Mouse (Mus musculus) stomach, postnatal 0 days (tissue): ENCODE measurements around the gene Foxn3. TPM values are rescaled to one million over a fixed set of nuclear protein-coding genes. Genes with fewer than 3 reads are reported as not detected.
A peak's percentile ranks its signal among the peaks of the same experiment; 100 is the strongest.

ENCODE experiments used
- ATAC-seq: fragments of 200-750 bp; cut with Nextera tagmentation; 2 replicates; pipeline ENCODE4 v1.8.0; 2017; ENCODE audit not compliant: low FRiP score, low TSS enrichment
- DNase-seq: peaks from one replicate; pipeline ENCODE4 v3.0.0-alpha.2; 2016; ENCODE audit warnings: low spot score
- H3K27ac ChIP-seq: fragments of 300-500 bp; sonication (generic); replicated peaks from 2 replicates; pipeline ENCODE4 v1.5.1; 2014; ENCODE audit warnings: mild to moderate bottlenecking, control low read depth
- H3K27me3 ChIP-seq: fragments of 300-500 bp; sonication (generic); 2 replicates; pipeline ENCODE4 v1.6.1; 2014; ENCODE audit warnings: low read length; ENCODE audit not compliant: control insufficient read depth, insufficient read depth
- H3K36me3 ChIP-seq: fragments of 300-500 bp; sonication (generic); 2 replicates; pipeline ENCODE4 v1.6.1; 2014; ENCODE audit warnings: low read length, mixed read lengths; ENCODE audit not compliant: control insufficient read depth, insufficient read depth
- H3K4me1 ChIP-seq: fragments of 300-500 bp; sonication (generic); replicated peaks from 2 replicates; pipeline ENCODE4 v1.6.1; 2014; ENCODE audit warnings: antibody characterized with exemption; ENCODE audit not compliant: control insufficient read depth, insufficient read depth
- H3K4me2 ChIP-seq: fragments of 300-500 bp; sonication (generic); replicated peaks from 2 replicates; pipeline ENCODE4 v1.6.1; 2014; ENCODE audit warnings: low read depth, mild to moderate bottlenecking, control low read depth, moderate library complexity
- H3K4me3 ChIP-seq: fragments of 300-500 bp; sonication (generic); 2 replicates; pipeline ENCODE4 v1.5.1; 2014; ENCODE audit warnings: low read depth, low read length, control low read depth
- H3K9ac ChIP-seq: fragments of 300-500 bp; sonication (generic); 2 replicates; pipeline ENCODE4 v1.6.1; 2014; ENCODE audit warnings: mild to moderate bottlenecking, low read length, control low read depth, mixed read lengths
- H3K9me3 ChIP-seq: fragments of 300-500 bp; sonication (generic); 2 replicates; pipeline ENCODE4 v1.6.1; 2016; ENCODE audit warnings: low read length; ENCODE audit not compliant: control insufficient read depth
- CTCF ChIP-seq: IDR thresholded peaks from 2 replicates; pipeline ENCODE4 v1.5.1; 2016; ENCODE audit warnings: antibody characterized with exemption, low read depth, mild to moderate bottlenecking, moderate library complexity
- EP300 ChIP-seq: optimal IDR thresholded peaks from 2 replicates; pipeline ENCODE3; 2016; ENCODE audit warnings: antibody characterized with exemption
- WGBS: fragments of 180-500 bp; shearing (Covaris S2); extraction: QIAGEN DNeasy Blood & Tissue Kit; methylation state at CpG from one replicate; pipeline ENCODE4 v1.1.7; 2014; 5-methylcytosine and 5-hydroxymethylcytosine counted together
- polyA plus RNA-seq: library from polyadenylated mRNA; unstranded; fragments of >200 nt; fragmentation: Nextera tagmentation; extraction: Ambion mirVana; gene quantifications from 2 replicates; pipeline ENCODE4 v1.2.1, GENCODE M21; 2015

The Foxn3 gene
- polyA plus RNA-seq, 1 experiment from 2014 or later: 40.1 TPM

GRCm38 (mm10) chr12:99440953-99441352, 122.4 kb downstream of the Foxn3 start:
- no peaks in the 10 kb centered on the region for H3K4me1 ChIP-seq
- no peaks in the 10 kb centered on the region for H3K27me3 ChIP-seq
- 74% methylated on average over 4 of the region's 4 CpGs for WGBS
- no peak; the same call in 1 of the 2 replicates for ATAC-seq
- no peaks in the 10 kb centered on the region for H3K36me3 ChIP-seq
- no peak overlapping the region for H3K4me2 ChIP-seq
- TF ChIP-seq CTCF: no peak
- TF ChIP-seq EP300: no peak
- no peak for DNase-seq
- H3K27ac ChIP-seq: no peak overlapping the region
- no peaks in the 10 kb centered on the region for H3K9me3 ChIP-seq
- H3K9ac ChIP-seq: no peak overlapping the region
- H3K4me3 ChIP-seq: no peak overlapping the region

GRCm38 (mm10) chr12:99440022-99440421, 123.4 kb downstream of the Foxn3 start:
- 41% methylated on average over 3 of the region's 3 CpGs for WGBS
- H3K9ac ChIP-seq: no peak overlapping the region
- H3K4me1 ChIP-seq: no peaks in the 10 kb centered on the region
- TF ChIP-seq EP300 (no peak), CTCF (no peak)
- no peak overlapping the region for H3K4me2 ChIP-seq
- no peaks in the 10 kb centered on the region for H3K27me3 ChIP-seq
- no peaks in the 10 kb centered on the region for H3K9me3 ChIP-seq
- no peaks in the 10 kb centered on the region for H3K36me3 ChIP-seq
- DNase-seq: peak; percentile 21
- peak; percentile 47; the same call in 1 of the 2 replicates for ATAC-seq
- H3K4me3 ChIP-seq: no peak overlapping the region
- no peak overlapping the region for H3K27ac ChIP-seq

- no peaks in the 10 kb centered on the region for H3K4me1 ChIP-seq
- H3K4me3 ChIP-seq: no peak overlapping the region
- DNase-seq (no peak), ATAC-seq (no peak)
- H3K9me3 ChIP-seq: no peaks in the 10 kb centered on the region
- no peak for TF ChIP-seq EP300
- no peak for TF ChIP-seq CTCF
- H3K36me3 ChIP-seq: no peaks in the 10 kb centered on the region
- no peak overlapping the region for H3K9ac ChIP-seq
- 78% methylated on average over 4 of the region's 4 CpGs for WGBS
- H3K4me2 ChIP-seq: no peak overlapping the region
- H3K27ac ChIP-seq: no peak overlapping the region
- H3K27me3 ChIP-seq: no peaks in the 10 kb centered on the region
Measured at GRCm38 (mm10) chr12:99435189-99435588, 128.2 kb downstream of the Foxn3 start.

GRCm38 (mm10) chr12:99433402-99433801, 130.0 kb downstream of the Foxn3 start:
- no peak overlapping the region for H3K9ac ChIP-seq
- 88% methylated on average over 5 of the region's 5 CpGs for WGBS
- TF ChIP-seq EP300 (no peak), CTCF (no peak)
- no peak for ATAC-seq
- H3K9me3 ChIP-seq: no peaks in the 10 kb centered on the region
- no peak overlapping the region for H3K27ac ChIP-seq
- H3K27me3 ChIP-seq: no peaks in the 10 kb centered on the region
- H3K4me3 ChIP-seq: no peak overlapping the region
- no peak overlapping the region for H3K4me2 ChIP-seq
- no peaks in the 10 kb centered on the region for H3K4me1 ChIP-seq
- no peaks in the 10 kb centered on the region for H3K36me3 ChIP-seq
- DNase-seq: no peak

GRCm38 (mm10) chr12:99431541-99431940, 131.8 kb downstream of the Foxn3 start:
- no peak overlapping the region for H3K27ac ChIP-seq
- 90% methylated on average over 6 of the region's 6 CpGs for WGBS
- no peaks in the 10 kb centered on the region for H3K36me3 ChIP-seq
- H3K4me3 ChIP-seq: no peak overlapping the region
- DNase-seq (no peak), ATAC-seq (no peak)
- no peaks in the 10 kb centered on the region for H3K27me3 ChIP-seq
- TF ChIP-seq EP300: no peak
- no peak for TF ChIP-seq CTCF
- no peaks in the 10 kb centered on the region for H3K9me3 ChIP-seq
- H3K4me2 ChIP-seq: no peak overlapping the region
- no peaks in the 10 kb centered on the region for H3K4me1 ChIP-seq
- no peak overlapping the region for H3K9ac ChIP-seq

GRCm38 (mm10) chr12:99430992-99431391, 132.4 kb downstream of the Foxn3 start:
- DNase-seq (no peak), ATAC-seq (no peak)
- Histone ChIP-seq H3K4me1 (no peaks in the 10 kb centered on the region), H3K36me3 (no peaks in the 10 kb centered on the region), H3K9ac (no peak overlapping the region), H3K9me3 (no peaks in the 10 kb centered on the region), H3K4me3 (no peak overlapping the region), H3K27me3 (no peaks in the 10 kb centered on the region), H3K27ac (no peak overlapping the region), H3K4me2 (no peak overlapping the region)
- TF ChIP-seq EP300 (no peak), CTCF (no peak)
- WGBS: 98% methylated on average over 3 of the region's 3 CpGs

- H3K27me3 ChIP-seq: no peaks in the 10 kb centered on the region
- no peaks in the 10 kb centered on the region for H3K4me1 ChIP-seq
- H3K27ac ChIP-seq: no peak overlapping the region
- ATAC-seq (no peak), DNase-seq (no peak)
- no peaks in the 10 kb centered on the region for H3K36me3 ChIP-seq
- no peaks in the 10 kb centered on the region for H3K9me3 ChIP-seq
- TF ChIP-seq EP300: no peak
- TF ChIP-seq CTCF: no peak
- WGBS: 85% methylated on average over 3 of the region's 3 CpGs
- H3K9ac ChIP-seq: no peak overlapping the region
- H3K4me2 ChIP-seq: no peak overlapping the region
- no peak overlapping the region for H3K4me3 ChIP-seq
Measured at GRCm38 (mm10) chr12:99429101-99429500, 134.3 kb downstream of the Foxn3 start.
